Mouse (Mus musculus): ENCODE data around the gene Eipr1.

GRCm38 (mm10) chr12:28880471-28880870, 128.9 kb downstream of the Eipr1 start:
- no peak for TF ChIP-seq CTCF (IDR thresholded peaks at IDR 0.05; ENCODE audit: insufficient read depth, low read length)
- no peak for TF ChIP-seq POLR2A (IDR thresholded peaks at IDR 0.05; ENCODE audit: borderline replicate concordance, extremely low read depth, low read depth, low read length)
